Mouse (Mus musculus) heart, postnatal 14 days (tissue): ENCODE measurements around the gene Klf13. TPM values are rescaled to one million over a fixed set of nuclear protein-coding genes. Genes with fewer than 3 reads are reported as not detected.

Experiments
- DNase-seq, 2 experiments: peaks; one replicate each; pipeline ENCODE4 v3.0.0; 2021 to 2022
- intact Hi-C: fragments of 180-260 bp; cut with DNase I; formaldehyde crosslinking; loops from one replicate; pipeline ENCODE4 v1.15.1; 2025
- total RNA-seq, 2 experiments: library from RNA; stranded (reverse); gene quantifications; 2 replicates each; pipeline ENCODE4 v1.2.3; 2021

Gene Klf13
- total RNA-seq, 2 experiments from 2014 or later = 93.5 to 97.3 TPM

DNA sequence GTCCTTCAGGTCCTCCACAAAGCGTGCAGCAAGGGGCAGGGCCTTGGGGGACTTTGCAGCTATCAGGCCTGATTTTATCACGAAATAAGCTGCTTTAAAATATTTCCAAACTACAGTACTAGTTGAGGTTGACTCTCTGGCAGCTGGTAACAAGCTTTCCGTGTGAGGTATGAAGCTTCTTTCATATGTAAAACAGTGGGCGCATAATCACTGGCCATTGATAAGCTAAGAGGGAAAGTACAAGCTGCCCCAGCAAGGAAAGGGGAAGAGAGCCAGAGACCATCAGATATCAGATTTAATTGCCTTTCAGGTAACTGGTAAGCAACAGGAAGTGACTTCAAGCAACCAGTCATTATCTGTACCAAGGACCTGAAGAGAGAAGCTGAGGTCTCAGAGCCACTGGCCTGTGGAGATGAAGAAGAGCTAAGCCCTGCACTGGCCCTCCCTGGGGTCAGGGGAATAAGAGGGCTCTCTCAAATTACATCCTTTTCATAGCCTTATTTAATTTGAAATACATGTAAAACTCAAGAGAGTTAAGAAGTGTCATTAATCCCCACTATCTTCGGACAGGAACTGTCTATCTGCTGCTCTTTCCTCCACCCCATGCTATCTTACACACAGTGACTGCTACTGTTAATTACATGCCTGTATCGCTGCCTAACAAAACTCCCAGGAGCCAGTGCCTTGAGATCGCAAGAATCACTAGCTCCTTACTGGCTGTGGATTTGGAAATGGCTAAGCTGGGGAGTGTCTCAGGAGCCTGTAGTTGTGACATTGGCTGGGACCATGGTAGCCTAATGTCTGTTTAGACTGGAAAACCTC lies 13.6 kb upstream of the Klf13 start:
- intact Hi-C loops = no loop called here
- DNase-seq = no peak

DNA sequence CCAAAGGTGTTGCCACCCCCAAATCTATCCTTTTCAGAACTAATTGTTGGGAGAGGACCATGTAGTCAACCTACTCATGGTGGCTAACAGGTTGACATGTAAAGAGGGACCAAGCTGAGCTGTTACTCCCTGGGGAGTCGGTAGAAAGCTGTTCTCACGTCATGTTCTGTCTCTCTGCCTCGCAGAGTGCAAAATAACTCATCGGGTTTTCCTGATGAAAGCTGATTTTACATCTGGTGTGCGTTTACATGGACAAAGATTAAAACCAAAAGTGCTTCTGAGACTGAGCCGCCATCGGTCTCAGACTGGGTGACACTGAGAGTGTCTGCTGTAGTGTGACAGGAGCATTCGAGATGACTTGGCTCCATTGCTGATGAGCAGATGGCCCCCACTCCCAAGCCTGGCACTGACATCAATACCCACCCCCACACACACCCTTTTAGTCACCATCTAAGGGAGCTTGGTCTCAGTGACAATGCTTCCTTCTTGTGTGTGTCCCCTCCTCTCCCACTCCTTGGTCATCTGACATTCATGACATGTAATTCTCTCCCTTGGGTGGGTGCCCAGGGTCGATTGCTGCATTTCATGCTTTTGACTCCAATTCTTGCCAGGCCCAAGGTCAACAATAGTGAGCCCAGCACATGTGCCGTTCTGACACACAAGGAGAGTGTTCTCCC lies 12.4 kb upstream of the Klf13 start:
- intact Hi-C loops = no loop called here
- DNase-seq = no peak

DNA sequence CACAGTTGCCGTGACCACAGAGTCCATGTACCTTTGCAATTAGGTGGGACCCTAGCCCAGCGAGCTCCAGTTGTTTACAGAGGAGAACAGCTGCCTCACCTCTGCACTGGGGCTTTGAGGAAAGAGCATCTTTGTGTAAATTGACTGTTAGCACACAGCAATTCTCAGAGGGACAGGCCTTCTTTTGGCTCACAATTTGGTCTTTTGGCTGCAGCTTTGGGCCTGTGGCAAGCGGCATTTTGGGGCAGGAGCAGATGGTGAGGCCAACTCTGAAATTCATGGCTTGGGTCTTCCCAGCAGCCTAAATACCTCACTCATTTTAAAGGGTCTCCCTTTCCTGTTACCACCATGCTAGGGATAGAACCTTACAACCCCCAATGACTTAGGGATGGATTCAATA lies 10.5 kb upstream of the Klf13 start:
- intact Hi-C loops = no loop called here
- no peak for DNase-seq

DNA sequence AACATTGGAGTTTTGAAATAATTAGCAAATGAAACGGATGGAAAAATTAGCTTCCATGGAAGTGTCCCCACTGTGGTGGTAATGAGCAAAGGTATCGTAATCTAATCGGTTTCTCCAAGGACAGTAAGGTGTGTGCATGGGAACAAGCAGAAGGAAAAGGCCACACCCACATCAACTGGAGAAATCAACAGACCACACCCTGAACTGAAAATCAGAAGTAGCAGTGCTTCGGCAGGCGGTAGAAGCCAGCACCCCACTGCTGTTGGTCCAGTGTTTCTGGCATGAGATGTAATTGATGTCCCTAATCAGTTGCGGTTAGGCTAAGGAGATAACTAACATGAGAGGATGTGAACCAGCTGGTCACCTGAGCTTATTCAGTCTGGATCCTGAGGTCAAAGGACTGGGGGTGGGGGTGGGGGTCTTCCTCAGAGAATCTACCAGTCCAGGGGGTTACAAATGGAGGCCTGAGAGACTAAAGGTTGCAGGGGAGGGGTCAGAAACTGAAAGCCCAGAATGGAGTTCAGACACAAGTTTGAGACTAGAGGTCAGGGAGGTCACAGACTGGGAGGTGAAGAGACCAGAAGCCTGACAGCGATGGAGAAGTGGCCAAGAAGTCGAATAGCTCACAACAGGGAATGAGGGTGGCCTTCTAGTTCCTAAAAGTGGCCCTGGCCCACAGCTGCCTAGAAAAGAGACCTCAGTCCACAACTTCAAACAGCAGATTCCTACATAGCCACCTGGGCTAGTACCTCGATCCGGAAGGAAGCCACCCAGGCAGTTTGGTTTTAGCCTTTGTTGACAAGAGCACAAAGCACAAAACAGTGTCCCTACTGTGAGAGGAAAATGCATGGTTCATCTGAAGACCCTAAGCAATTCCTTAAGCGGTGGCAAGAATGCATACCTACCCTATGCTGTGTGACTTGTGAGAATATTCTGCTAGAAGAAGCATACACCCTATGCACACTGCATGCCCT lies 9.1 kb upstream of the Klf13 start:
- no peak for DNase-seq

DNA sequence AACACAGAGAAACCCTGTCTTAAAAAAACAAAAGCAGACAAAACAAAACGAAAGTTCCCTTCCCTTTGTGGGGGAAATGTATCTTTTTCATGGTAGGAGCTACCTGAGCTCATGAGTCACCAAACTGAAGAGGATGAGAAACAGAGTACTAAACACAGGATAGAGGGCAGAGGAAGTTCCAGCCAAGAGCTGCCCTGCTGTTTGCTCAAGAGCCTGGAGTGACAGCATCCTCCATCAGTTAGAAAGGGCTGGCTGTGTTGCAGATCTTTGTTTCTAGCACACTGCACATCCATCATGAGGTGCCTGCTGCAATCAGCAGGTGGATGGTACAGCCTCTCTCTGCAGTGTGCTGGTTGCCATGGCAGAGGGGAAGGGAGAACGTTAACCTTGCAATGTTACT lies 5.2 kb upstream of the Klf13 start:
- intact Hi-C loops = loop anchor here (5.0 kb wide), 1 partner anchor 118 kb away; no protein-coding TSS in a partner anchor
- DNase-seq = no peak

More for the DNA sequence above, 9.1 kb upstream of the Klf13 start:
- intact Hi-C loops = no loop called here

DNA sequence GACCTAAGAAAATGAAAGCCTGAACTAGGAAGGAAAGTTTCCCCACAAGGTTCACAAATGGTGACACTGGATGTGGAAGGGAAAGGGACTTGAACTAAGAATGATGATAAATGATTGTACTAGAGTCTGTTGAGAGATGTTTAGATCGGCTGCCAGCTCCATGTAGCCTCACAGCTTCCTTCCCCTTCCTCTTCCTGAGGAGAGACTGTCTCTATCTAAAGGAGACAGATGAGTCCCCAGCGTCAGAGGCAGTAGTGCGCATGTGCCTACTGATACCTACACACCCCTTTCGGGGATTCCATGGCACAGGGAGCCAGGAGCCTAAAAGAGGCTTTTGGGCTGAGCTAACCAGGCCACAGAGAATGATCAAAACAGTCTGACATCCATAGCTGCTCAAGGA lies 2.8 kb upstream of the Klf13 start:
- no peak for DNase-seq
- intact Hi-C loops = loop anchor here (5.0 kb wide), 1 partner anchor 121 kb away; no protein-coding TSS in a partner anchor

DNA sequence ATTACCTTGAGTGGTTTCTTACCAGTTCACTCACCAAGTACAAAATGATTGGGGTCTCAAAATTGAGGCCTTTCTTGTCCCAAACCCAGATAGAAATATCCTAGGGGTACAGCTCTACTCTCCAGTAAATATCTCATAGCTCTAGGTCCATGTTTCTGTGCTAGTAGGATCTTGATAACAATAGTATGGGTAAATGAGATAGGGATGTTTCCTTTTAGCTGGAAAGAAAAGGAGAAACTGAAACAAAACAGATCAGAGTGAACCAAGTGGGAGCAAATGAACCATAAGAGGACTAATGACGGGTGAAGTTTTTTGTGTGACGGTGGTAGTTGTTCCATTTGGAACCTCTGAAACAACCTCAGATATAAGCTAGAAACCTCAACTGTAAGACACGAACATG lies 2.3 kb upstream of the Klf13 start:
- intact Hi-C loops = loop anchor here (5.0 kb wide), 1 partner anchor 121 kb away; no protein-coding TSS in a partner anchor
- DNase-seq = no peak

DNA sequence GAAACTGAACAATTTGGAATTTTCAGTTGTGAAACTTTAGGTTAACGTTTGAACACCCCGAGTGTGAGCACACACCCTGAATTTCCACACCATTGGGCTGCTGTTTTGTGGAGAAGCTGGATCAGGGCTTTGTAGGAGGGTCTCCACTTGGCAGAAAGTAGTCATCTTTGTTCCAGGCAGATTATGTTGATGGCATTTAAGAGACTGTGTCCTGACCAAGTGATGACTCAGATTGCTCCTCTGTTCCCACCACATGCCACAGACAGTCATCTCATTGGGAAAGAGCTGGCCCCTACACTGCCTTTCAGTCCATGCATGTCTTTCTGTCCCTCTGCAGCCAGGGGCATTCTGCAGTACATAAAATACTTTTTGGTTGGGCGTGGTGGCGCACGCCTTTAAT lies 1.6 kb upstream of the Klf13 start:
- intact Hi-C loops = loop anchor here (5.0 kb wide), 1 partner anchor 122 kb away; no protein-coding TSS in a partner anchor
- no peak for DNase-seq

DNA sequence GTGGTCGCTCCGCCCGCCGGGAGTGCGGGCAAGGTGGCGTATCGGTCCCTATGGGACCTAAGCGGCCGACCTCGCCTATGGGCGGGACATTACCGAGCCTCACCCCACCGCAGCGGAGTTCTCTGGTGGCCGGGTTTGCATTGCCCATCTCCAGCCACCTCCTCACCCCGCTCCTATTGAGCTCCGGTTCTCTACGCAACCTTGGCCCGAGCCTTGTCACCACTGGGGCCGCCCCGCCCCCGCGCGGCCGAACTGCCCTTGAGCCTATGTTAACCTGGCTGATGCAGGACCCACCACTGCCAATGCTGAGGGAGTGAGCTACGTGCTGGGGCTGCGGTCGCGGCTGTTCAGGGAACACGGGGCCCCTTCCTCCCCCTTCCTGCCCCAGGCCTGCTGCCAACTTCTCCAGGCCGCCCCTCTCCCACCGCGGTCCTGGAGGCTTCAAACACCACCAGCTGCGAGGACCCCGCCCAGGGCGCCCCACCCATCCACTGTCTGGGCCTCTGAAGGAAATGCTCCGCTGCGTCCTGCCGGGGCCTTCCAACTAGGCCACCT lies 759 bp upstream of the Klf13 start:
- peak; percentile 83 to 84 for DNase-seq
- intact Hi-C loops = loop anchor here (10.0 kb wide), 1 partner anchor 215 kb away; the partner anchor contains the start of gene Trpm1

DNA sequence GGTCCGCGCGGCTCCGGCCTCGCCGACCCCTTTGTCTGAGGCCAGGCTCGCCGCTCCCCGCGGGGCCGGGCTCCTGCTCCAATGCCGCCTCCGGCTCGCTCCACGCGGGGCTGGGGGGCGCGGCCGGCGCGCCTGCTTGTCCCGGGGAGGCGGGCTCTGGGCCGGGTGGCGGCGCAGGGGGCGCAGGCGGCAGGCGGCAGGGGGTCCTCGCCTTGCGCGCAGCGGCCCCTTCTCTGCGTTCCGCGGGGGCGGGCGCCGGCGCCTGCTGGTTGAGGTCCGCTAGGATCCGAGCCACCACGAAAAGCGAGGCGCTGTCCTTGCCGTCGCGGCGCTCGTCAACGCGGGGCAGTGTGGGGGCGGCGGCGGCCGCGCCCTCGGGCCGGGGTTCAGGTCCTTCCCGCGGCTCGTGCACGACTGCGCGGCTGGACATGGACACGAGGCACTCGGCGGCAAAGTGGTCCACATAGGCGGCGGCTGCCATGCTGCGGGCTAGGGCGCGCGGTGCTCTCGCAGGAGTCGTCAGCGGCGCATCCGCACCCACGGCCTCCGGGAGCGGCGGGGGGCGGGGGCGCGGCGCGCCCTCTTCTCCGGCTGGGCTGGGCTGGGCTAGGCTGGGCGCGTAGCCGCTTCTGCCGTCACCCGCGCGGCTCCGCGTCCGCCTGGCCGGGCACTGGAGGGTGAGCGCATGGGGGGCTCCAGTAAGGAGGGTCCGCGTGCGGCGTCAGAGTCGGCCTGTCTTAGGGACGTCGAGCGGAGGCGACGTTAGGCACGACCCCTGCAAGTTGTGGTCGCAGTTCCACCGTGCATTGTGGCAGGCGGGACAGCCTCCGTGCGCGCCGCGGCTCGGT lies 425 bp downstream of the Klf13 start:
- no peak for DNase-seq
- intact Hi-C loops = loop anchor here (10.0 kb wide), 1 partner anchor 217 kb away; the partner anchor contains the start of gene Trpm1

DNA sequence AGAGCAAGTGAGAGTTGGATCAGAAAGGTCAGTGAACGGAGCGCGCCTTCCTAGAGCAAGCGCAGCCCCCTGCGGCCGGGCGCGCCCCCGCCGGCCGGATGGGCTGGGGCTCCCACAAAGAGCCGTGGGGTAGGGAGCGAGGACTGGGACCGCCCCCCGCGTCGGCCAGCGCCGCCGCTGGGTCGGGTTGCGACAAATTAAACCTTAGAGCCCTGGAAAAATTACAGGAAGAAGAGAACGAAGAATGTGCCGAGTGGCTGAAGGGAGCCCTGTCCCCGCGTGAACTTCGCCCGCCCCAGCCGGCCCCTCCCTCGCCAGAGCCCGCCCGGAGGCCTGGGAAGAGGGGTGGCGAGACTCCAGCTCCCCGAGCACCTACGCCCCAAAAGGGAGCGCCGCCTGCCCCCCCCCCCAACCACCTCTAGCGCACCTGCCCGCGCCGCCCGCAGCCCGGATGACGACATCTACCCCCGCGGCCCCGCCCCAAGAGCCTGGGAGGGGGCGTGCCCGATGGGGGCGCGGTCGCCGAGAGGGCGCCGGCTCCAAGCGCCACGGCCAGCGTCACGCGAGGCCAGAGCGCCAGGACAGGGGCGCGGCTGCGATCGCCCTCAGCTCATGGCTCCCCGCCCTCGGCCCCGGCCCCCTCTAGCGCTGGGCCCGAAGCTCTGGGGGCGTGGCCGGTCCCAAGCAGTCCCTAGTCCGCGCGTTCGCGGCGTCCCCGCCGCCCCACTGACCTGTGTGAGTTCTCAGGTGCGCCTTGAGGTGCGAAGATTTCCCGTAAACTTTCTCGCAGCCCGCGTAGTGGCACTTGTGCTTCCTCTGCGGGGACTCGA lies 1.3 kb downstream of the Klf13 start:
- DNase-seq = peak; percentile 95
- intact Hi-C loops = loop anchor here (1.0 to 10.0 kb wide), 4 partner anchors 41 to 217 kb away; partner anchors contain the start of gene Trpm1

DNA sequence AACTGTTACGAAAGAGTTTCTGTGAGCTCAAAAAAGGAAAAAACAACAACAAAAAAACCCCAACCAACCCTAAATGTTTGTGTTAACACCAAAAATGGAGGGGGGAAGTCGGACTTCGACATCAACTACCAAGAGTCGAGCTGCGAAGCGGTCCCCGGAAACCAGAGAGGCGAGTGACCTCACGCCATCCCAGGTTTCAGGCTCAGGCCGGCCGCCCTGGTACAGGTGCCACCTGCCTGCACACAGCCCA lies 1.8 kb downstream of the Klf13 start:
- intact Hi-C loops = loop anchor here (1.0 to 10.0 kb wide), 6 partner anchors 25 to 218 kb away; partner anchors contain the start of gene Trpm1
- DNase-seq = no peak

DNA sequence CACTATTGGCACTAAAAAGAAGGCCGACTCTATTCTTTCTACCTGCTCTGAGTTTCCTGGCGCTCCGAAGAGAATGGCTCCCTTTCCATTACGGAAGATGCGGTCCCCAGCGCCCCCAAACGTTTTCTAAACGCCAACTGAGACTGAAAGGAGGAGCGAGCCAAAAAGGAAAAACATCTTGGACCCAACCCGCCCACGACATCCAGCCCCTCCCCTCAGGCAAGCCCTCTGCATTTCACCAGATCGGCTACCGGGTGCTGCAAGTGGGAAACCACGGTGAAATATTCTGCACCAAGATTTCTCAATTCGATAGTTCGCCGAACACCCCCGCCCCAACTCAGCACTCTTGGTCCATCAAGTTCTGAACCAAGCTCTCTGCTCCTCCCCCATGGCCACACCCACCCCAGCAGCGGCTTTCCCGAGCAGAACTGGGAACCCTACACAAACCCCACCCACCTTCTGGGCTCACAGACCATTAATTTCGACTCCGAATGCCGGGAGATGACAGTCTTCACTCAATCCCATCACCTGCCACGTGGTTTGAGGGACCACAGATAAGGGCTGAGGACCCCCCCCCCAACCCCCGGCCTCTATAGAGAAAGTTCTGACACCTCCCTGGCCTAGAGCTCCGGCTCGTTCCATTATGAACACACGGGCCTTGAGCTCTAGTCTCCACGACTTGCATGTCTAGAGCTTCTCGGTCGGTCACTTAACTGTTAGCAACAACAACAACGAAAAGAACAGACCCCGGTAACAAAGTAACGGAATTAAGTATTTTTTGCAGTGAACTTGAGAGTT lies 2.3 kb downstream of the Klf13 start:
- DNase-seq = peak; percentile 86 to 87
- intact Hi-C loops = loop anchor here (1.0 to 10.0 kb wide), 5 partner anchors 24 to 218 kb away; partner anchors contain the start of gene Trpm1

DNA sequence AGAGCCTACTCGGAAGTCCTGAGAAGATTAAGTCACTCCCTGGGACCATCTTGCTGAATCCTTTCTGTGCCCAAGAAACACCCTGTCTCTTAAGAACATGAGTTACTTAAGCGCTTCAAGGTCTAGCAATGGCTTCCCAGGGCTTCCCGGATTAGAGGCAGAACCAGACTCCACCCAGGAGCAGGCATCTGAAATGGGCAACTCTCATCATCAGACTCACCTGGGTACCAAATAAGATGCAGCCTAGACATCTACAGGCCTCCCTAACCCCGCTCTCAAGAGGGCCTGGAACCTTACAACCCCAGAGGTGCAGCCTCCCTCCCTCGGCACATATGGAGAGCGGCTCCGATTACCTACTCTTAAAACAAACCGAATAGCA lies 2.9 kb downstream of the Klf13 start:
- intact Hi-C loops = loop anchor here (1.0 to 10.0 kb wide), 5 partner anchors 23 to 219 kb away; partner anchors contain the start of gene Trpm1
- no peak for DNase-seq

DNA sequence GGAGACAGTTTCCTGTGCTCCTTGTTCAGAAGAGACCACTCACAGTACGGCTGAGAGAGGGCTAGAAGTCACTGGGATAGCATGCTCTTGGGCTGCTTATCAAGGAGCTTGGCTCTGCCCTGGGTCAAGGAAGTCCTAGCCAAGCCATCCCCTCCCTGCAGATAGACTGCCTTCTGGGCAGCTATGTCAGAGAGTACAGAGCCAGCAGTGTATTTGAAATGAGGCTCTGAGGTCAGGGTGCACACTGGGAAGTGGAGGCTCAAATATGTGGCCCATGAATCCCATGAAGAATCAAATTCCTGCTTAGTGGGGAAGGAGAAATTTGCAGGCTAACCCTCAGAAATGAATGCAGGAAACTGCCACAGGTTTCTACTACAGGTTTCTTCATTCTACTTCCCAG lies 4.2 kb downstream of the Klf13 start:
- intact Hi-C loops = loop anchor here (10.0 kb wide), 1 partner anchor 220 kb away; the partner anchor contains the start of gene Trpm1
- peak in 1 of 2 experiments; percentile 51 for DNase-seq

DNA sequence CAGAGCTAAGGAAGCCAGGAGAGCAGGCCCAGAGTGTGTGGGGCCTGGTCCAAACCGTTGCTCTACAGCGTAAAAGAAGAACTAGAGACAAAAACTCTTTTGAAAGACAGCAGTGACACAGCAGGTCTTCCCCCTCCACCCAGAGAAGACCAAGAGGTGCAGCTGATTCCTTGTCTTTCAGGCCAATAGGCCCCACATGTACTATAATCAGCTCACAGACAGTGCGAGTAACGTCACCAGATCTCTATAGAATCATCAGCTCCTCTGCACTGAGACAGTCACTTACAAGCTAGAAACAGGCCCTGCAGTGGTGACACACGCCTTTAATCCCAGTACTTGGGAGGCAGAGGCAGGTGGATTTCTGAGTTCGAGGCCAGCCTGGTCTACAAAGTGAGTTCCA lies 4.8 kb downstream of the Klf13 start:
- no peak for DNase-seq
- intact Hi-C loops = loop anchor here (10.0 kb wide), 1 partner anchor 221 kb away; the partner anchor contains the start of gene Trpm1

DNA sequence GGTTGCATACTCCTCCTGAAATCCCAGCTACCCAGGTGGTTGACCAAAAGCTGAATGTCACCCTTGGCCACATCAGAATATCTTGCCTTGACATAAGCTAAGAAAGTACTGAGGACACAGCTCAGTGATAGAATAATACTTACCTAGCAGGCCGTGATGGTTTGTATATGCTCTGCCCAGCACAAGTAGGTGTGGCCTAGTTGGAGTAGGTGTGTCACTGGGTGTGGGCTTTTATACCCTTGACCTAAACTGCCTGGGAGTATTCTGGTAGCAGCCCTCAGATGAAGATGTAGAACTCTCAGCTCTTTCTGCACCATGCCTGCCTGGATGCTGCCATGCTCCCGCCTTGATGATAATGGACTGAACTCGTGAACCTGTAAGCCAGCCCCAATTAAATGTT lies 6.3 kb downstream of the Klf13 start:
- intact Hi-C loops = loop anchor here (10.0 kb wide), 1 partner anchor 222 kb away; the partner anchor contains the start of gene Trpm1
- DNase-seq = no peak
